Comparison of ENCODE assay signal across 10 mouse cellular contexts in the genomic region with DNA sequence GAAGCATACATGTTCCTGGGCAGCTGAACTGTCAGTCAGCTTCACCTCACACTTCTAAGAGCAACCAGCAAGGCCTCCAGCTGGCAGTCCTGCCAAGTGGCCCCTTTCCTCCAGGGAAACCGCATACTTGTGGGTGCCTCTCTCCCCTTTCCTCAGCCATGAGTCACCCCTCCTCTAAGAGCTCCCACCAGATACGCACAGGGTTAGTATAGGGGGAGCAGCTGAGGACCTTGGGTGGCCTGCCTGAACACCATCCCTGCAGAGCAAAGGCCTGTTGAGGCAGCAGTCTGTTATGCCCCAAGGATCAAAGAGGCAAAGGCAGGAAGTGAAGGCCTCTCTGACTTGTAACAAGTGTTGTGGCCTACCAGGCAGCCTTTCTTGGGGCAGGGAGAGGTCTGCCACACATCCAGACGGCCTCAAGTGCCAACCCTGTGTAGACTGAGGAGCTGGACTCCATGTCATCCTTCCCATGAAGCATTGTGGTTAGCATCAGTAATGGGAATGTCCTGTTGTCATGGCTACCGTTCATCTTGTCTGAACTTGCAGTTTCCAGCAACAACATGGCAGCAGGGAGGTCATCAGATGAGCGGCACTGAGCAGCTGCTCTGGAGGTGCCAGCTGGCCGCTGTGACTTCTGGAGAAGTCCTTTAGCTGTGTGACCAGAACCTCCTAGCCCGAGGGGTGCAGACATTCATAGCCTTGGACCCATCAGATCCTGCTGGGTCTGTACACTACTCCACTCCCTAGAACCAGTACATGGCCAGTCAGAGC. TPM values are rescaled to one million over a fixed set of nuclear protein-coding genes. Genes with fewer than 3 reads are reported as not detected.
DNase-seq lines count a peak whose midpoint lies in the region; ATAC-seq and TF ChIP-seq lines count a peak whose summit lies in the region.
"Had no signal": no experiment of that assay in that cellular context is flagged by ENCODE, and none has a peak within 500 bp of the region (broad histone marks: within the 10 kb centered on the region; RNA-seq: fewer than 3 reads in every experiment).

No protein-coding gene starts in this region.

- H3K27ac ChIP-seq in heart, embryonic 14.5 days (replicated peaks in 1 of 2; ENCODE audit: control insufficient read depth in 1 of 2, insufficient read depth in 1 of 2, low read depth in 2 of 2, low read length in 2 of 2): peak overlapping the region; percentile 53 to 65
- no peak overlapping the region for H3K27ac ChIP-seq in gastrocnemius, adult 2 months

- DNase-seq in heart, adult 9 months (ENCODE audit: low spot score in 2 of 2): no peak
- no peak for DNase-seq in gastrocnemius, adult 2 months
- no peak for DNase-seq in gastrocnemius, postnatal 25 days
- no peak for DNase-seq in ovary, postnatal 10 days (ENCODE audit: low spot score)
- DNase-seq: kidney, adult 11 months; retina, postnatal 1 day had no signal

- H3K4me3 ChIP-seq in heart, embryonic 14.5 days (ENCODE audit: control insufficient read depth in 1 of 2, insufficient read depth in 1 of 2, low read depth in 1 of 2, low read length in 2 of 2): no peak overlapping the region
- no peak overlapping the region for H3K4me3 ChIP-seq in C2C12 (ENCODE audit: insufficient read depth, poor library complexity, severe bottlenecking)
- no peak overlapping the region for H3K4me3 ChIP-seq in gastrocnemius, adult 2 months

- H3ac ChIP-seq in C2C12 (ENCODE audit: control insufficient read depth, insufficient read length, low read depth): no peak overlapping the region

- H3K79me2 ChIP-seq in C2C12 (ENCODE audit: control insufficient read depth, insufficient read depth): no peaks in the 10 kb centered on the region

- no peaks in the 10 kb centered on the region for H3K79me3 ChIP-seq in C2C12 (ENCODE audit: low read depth)

- no peaks in the 10 kb centered on the region for H3K27me3 ChIP-seq in heart, embryonic 14.5 days (ENCODE audit: control insufficient read depth, insufficient read depth, low read length)
- H3K27me3 ChIP-seq in C2C12 (ENCODE audit: control insufficient read depth, insufficient read depth, insufficient read length): no peaks in the 10 kb centered on the region

- no peak for TF ChIP-seq CTCF in C2C12 (IDR thresholded peaks at IDR 0.05; ENCODE audit: control insufficient read depth, insufficient read depth, insufficient read length)
- TF ChIP-seq CTCF in gastrocnemius, adult 2 months (IDR thresholded peaks at IDR 0.05): no peak

- WGBS in heart, embryonic 14.5 days: 66% methylated on average over 7 of the region's 7 CpGs

- H3K36me3 ChIP-seq in heart, embryonic 14.5 days (ENCODE audit: control insufficient read depth, insufficient read depth, low read length): no peaks in the 10 kb centered on the region
- H3K36me3 ChIP-seq in C2C12 (ENCODE audit: control insufficient read depth, insufficient read depth): no peaks in the 10 kb centered on the region

- H3K9me3 ChIP-seq in heart, embryonic 14.5 days (ENCODE audit: control insufficient read depth, low read length): no peaks in the 10 kb centered on the region

- H3K4me1 ChIP-seq in heart, embryonic 14.5 days (ENCODE audit: control insufficient read depth in 2 of 2, insufficient read depth in 2 of 2, low read length in 2 of 2): peaks cover 66 to 78% of the 10 kb centered on the region in 2 experiments

- intact Hi-C loops in gastrocnemius, adult 2 months (cut with DNase I): no loop called here

- no peak overlapping the region for H3K4me2 ChIP-seq in heart, embryonic 14.5 days (ENCODE audit: low read length)

- ATAC-seq in heart, embryonic 14.5 days (ENCODE audit: insufficient number of reproducible peaks, insufficient read depth, low FRiP score, low read depth): no peak
- peak; percentile 77 for ATAC-seq in activated CD4-positive, CD25-positive, alpha-beta regulatory T cell, adult 4 months
- ATAC-seq in megakaryocyte progenitor cell, adult 5-6 weeks (replicated peaks; ENCODE audit: poor library complexity): peak; percentile 67

- H3K9ac ChIP-seq in heart, embryonic 14.5 days (ENCODE audit: low read length): 0 out of 2 replicates have a peak overlapping the region, but pooled peaks have one; percentile 31

TF ChIP-seq in C2C12, 6 proteins besides CTCF, POLR2A, EP300 and RAD21:
- peak; percentile 68 for TF ChIP-seq MYOD1 (IDR thresholded peaks at IDR 0.05; ENCODE audit: control insufficient read depth, insufficient read length, low read depth)
- peak; percentile 63 for TF ChIP-seq FOSL1 (IDR thresholded peaks at IDR 0.05; ENCODE audit: insufficient read depth, low read length, poor library complexity, severe bottlenecking)
- TF ChIP-seq CEBPB (IDR thresholded peaks at IDR 0.05; ENCODE audit: low read depth): no peak
- no peak for TF ChIP-seq MYOG (IDR thresholded peaks at IDR 0.05; ENCODE audit: control insufficient read depth, extremely low read depth, insufficient read length)

RNA-seq across cellular contexts. Expression of gene Morn1, which starts 40.4 kb away (rescaled TPM):
- 2.5 and 3.0 TPM in 2 replicates for polyA plus RNA-seq in heart, embryonic 14.5 days (2014; fragmentation: Nextera tagmentation; extraction: Ambion mirVana)
- 1.2 TPM for polyA plus RNA-seq in C2C12 (2012; fragmentation: generic; extraction: Trizol)
- 1 to 10 TPM; 1.2 to 1.6 TPM for polyA plus RNA-seq in activated CD4-positive, CD25-positive, alpha-beta regulatory T cell, adult 4 months (2017; shearing (Covaris generic))
- total RNA-seq in megakaryocyte progenitor cell, adult 5-6 weeks (2015): 0.47 and 0.81 TPM in 2 replicates
- 1.7 and 3.6 TPM in 2 replicates for total RNA-seq in megakaryocyte progenitor cell, adult 5-6 weeks (2017)
- 1 to 10 TPM; 1.3 TPM for total RNA-seq in gastrocnemius, adult 2 months (2021)
- total RNA-seq in gastrocnemius, postnatal 25 days (2021): 1 to 10 TPM; 2.2 to 2.4 TPM

RNA-seq across cellular contexts. Expression of gene Rer1, which starts 40.6 kb away (rescaled TPM):
- 131 and 141 TPM in 2 replicates for polyA plus RNA-seq in heart, embryonic 14.5 days (2014; fragmentation: Nextera tagmentation; extraction: Ambion mirVana)
- polyA plus RNA-seq in C2C12 (2012; fragmentation: generic; extraction: Trizol): 125 TPM
- polyA plus RNA-seq in activated CD4-positive, CD25-positive, alpha-beta regulatory T cell, adult 4 months (2017; shearing (Covaris generic)): 100 to 1,000 TPM; 109 to 129 TPM
- total RNA-seq in megakaryocyte progenitor cell, adult 5-6 weeks (2015): 123 and 145 TPM in 2 replicates
- total RNA-seq in megakaryocyte progenitor cell, adult 5-6 weeks (2017): 118 and 126 TPM in 2 replicates
- total RNA-seq in gastrocnemius, adult 2 months (2021): 10 to 100 TPM; 54.8 to 59.3 TPM
- 10 to 100 TPM; 44.8 to 51.3 TPM for total RNA-seq in gastrocnemius, postnatal 25 days (2021)

RNA-seq across cellular contexts. Expression of gene Pex10, which starts 60.0 kb away (rescaled TPM):
- 5.6 and 7.7 TPM in 2 replicates for polyA plus RNA-seq in heart, embryonic 14.5 days (2014; fragmentation: Nextera tagmentation; extraction: Ambion mirVana)
- 11.2 TPM for polyA plus RNA-seq in C2C12 (2012; fragmentation: generic; extraction: Trizol)
- polyA plus RNA-seq in activated CD4-positive, CD25-positive, alpha-beta regulatory T cell, adult 4 months (2017; shearing (Covaris generic)): 1 to 10 TPM; 5.6 to 8.6 TPM
- total RNA-seq in megakaryocyte progenitor cell, adult 5-6 weeks (2015): 5.5 and 6.0 TPM in 2 replicates
- total RNA-seq in megakaryocyte progenitor cell, adult 5-6 weeks (2017): 13.8 and 18.8 TPM in 2 replicates
- 10 to 100 TPM; 12.9 to 17.9 TPM for total RNA-seq in gastrocnemius, adult 2 months (2021)
- 10 to 100 TPM; 11.3 to 14.6 TPM for total RNA-seq in gastrocnemius, postnatal 25 days (2021)
